Mouse (Mus musculus) cerebellum, adult 2 months (tissue): ENCODE measurements around the gene Tbccd1. TPM values are rescaled to one million over a fixed set of nuclear protein-coding genes. Genes with fewer than 3 reads are reported as not detected.

ENCODE experiments used
- DNase-seq, 2 experiments: peaks; one replicate each; pipeline ENCODE4 v3.0.0; 2021
- H3K27ac ChIP-seq: fragments of 200-500 bp; 2 replicates; pipeline ENCODE4 v1.5.1; 2012; ENCODE audit warnings: low read length, control low read depth, inconsistent platforms; ENCODE audit not compliant: insufficient read depth
- H3K27me3 ChIP-seq: fragments of 200-500 bp; 2 replicates; pipeline ENCODE4 v1.6.1; 2012; ENCODE audit warnings: inconsistent platforms, mild to moderate bottlenecking, low read length, moderate library complexity; ENCODE audit not compliant: control insufficient read depth, insufficient read depth
- H3K4me1 ChIP-seq: fragments of 200-500 bp; 2 replicates; pipeline ENCODE4 v1.6.1; 2011; ENCODE audit warnings: low read length; ENCODE audit not compliant: control insufficient read depth, insufficient read depth
- H3K4me3 ChIP-seq: fragments of 200-500 bp; replicated peaks from 2 replicates; pipeline ENCODE3; 2011; ENCODE audit warnings: mild to moderate bottlenecking, low read depth, low read length, control low read depth; ENCODE audit not compliant: insufficient read depth
- CTCF ChIP-seq: fragments of 200-500 bp; IDR thresholded peaks from 2 replicates; pipeline ENCODE4 v1.5.1; 2011; ENCODE audit warnings: low read depth, mild to moderate bottlenecking, control low read depth, low read length, moderate library complexity, borderline replicate concordance; ENCODE audit not compliant: insufficient read depth
- POLR2A ChIP-seq: fragments of 200-500 bp; IDR thresholded peaks from 2 replicates; pipeline ENCODE4 v1.6.1; 2011; ENCODE audit warnings: low read length, control low read depth, borderline replicate concordance; ENCODE audit not compliant: insufficient read depth
- WGBS: fragments of 180-500 bp; shearing (Covaris S2); methylation state at CpG from one replicate; pipeline ENCODE4 v1.1.7; 2018; 5-methylcytosine and 5-hydroxymethylcytosine counted together
- polyA plus RNA-seq: library from polyadenylated mRNA; depleted of rRNA; stranded (reverse); fragments of >200 nt; gene quantifications from 2 replicates; pipeline ENCODE4 v1.2.3, GENCODE M21; 2012; rRNA removed

Tbccd1 gene
- polyA plus RNA-seq: 20.2 and 21.5 TPM in 2 replicates

- Histone ChIP-seq H3K4me3 (peak within 1 kb of the TSS; percentile 72), H3K4me1 (peaks cover 3% of the 10 kb centered on the region; the same call in 1 of the 2 replicates), H3K27ac (peak within 1 kb of the TSS; percentile 17; the same call in 1 of the 2 replicates), H3K27me3 (no peaks in the 10 kb centered on the region)
- under 1% methylated on average over 62 of the region's 62 CpGs for WGBS
- peak; percentile 99 to 100 for DNase-seq
- TF ChIP-seq POLR2A: peak; percentile 58; the same call in 1 of the 2 replicates
- no peak for TF ChIP-seq CTCF
Measured at GRCm38 (mm10) chr16:22857431-22858113, at the start of gene Tbccd1, which contains the start of gene Dnajb11. TSS of gene Tbccd1 (minus strand) at chr16:22857669. TSS of gene Dnajb11 (plus strand) at chr16:22857845.

GRCm38 (mm10) chr16:22901326-22901725, 43.9 kb upstream of the Tbccd1 start:
- no peaks in the 10 kb centered on the region for H3K27me3 ChIP-seq
- no peaks in the 10 kb centered on the region for H3K4me1 ChIP-seq
- WGBS: 87% methylated on average over 3 of the region's 3 CpGs
- H3K27ac ChIP-seq: no peak overlapping the region
- TF ChIP-seq CTCF (no peak), POLR2A (no peak)
- DNase-seq: no peak
- no peak overlapping the region for H3K4me3 ChIP-seq

- no peaks in the 10 kb centered on the region for H3K4me1 ChIP-seq
- H3K27me3 ChIP-seq: no peaks in the 10 kb centered on the region
- 87% methylated on average over 10 of the region's 10 CpGs for WGBS
- no peak overlapping the region for H3K27ac ChIP-seq
- DNase-seq: no peak
- no peak for TF ChIP-seq CTCF
- TF ChIP-seq POLR2A: no peak
- H3K4me3 ChIP-seq: no peak overlapping the region
Measured at GRCm38 (mm10) chr16:22899866-22900570, 42.5 kb upstream of the Tbccd1 start.

- 17% methylated on average over 5 of the region's 5 CpGs for WGBS
- Histone ChIP-seq H3K4me3 (no peak overlapping the region), H3K27ac (no peak overlapping the region), H3K4me1 (no peaks in the 10 kb centered on the region), H3K27me3 (no peaks in the 10 kb centered on the region)
- no peak for DNase-seq
- TF ChIP-seq CTCF (no peak), POLR2A (no peak)
Measured at GRCm38 (mm10) chr16:22899346-22899745, 41.9 kb upstream of the Tbccd1 start.

GRCm38 (mm10) chr16:22896618-22897017, 39.1 kb upstream of the Tbccd1 start:
- H3K27me3 ChIP-seq: no peaks in the 10 kb centered on the region
- WGBS: 81% methylated on average over 2 of the region's 2 CpGs
- no peaks in the 10 kb centered on the region for H3K4me1 ChIP-seq
- H3K27ac ChIP-seq: no peak overlapping the region
- no peak for DNase-seq
- H3K4me3 ChIP-seq: no peak overlapping the region
- TF ChIP-seq POLR2A: no peak
- no peak for TF ChIP-seq CTCF

GRCm38 (mm10) chr16:22894095-22894494, 36.6 kb upstream of the Tbccd1 start:
- no peak overlapping the region for H3K4me3 ChIP-seq
- WGBS: 43% methylated on average over 8 of the region's 8 CpGs
- no peak overlapping the region for H3K27ac ChIP-seq
- no peaks in the 10 kb centered on the region for H3K27me3 ChIP-seq
- TF ChIP-seq CTCF: no peak
- no peak for TF ChIP-seq POLR2A
- DNase-seq: no peak
- no peaks in the 10 kb centered on the region for H3K4me1 ChIP-seq

- WGBS: 89% methylated on average over 8 of the region's 8 CpGs
- Histone ChIP-seq H3K4me1 (no peaks in the 10 kb centered on the region), H3K27ac (no peak overlapping the region), H3K27me3 (no peaks in the 10 kb centered on the region), H3K4me3 (no peak overlapping the region)
- DNase-seq: no peak
- no peak for TF ChIP-seq CTCF
- TF ChIP-seq POLR2A: no peak
Measured at GRCm38 (mm10) chr16:22891733-22892154, 34.3 kb upstream of the Tbccd1 start.
